Mouse (Mus musculus) cortical plate, adult 2 months (tissue): ENCODE measurements around the gene Tnc.

Experiments
- CTCF ChIP-seq: fragments of 200-500 bp; IDR thresholded peaks from 2 replicates; pipeline ENCODE4 v1.5.1; 2011; ENCODE audit warnings: mild to moderate bottlenecking, control low read depth, low read length; ENCODE audit not compliant: insufficient read depth; ENCODE audit errors: extremely low read depth
- POLR2A ChIP-seq: fragments of 200-500 bp; IDR thresholded peaks from 2 replicates; pipeline ENCODE4 v1.6.1; 2011; ENCODE audit warnings: mild to moderate bottlenecking, low read length, control low read depth; ENCODE audit not compliant: insufficient read depth; ENCODE audit errors: extremely low read depth

DNA sequence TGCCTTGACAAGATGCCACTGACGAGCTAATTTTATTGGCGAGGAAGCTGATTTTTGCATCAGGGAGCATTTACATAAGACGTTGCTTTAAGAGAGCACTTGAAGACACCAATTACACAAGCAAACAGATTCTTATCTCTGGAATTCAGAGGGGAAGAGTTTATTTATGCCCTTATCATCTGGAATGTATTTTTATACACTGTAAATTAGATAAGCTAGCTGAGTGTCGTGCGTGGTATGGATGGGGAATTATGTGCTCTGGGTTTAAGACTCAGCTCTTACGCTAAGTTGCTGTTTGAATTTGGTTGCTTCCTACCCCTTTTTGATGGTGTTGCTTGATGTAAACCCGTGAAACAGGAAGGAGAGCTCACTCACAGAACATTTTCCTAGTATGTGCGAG is 130.1 kb downstream of the Tnc start:
- no peak for TF ChIP-seq POLR2A
- TF ChIP-seq CTCF: no peak
